Mouse (Mus musculus): Measurements from ENCODE around the gene Taf12.

- TF ChIP-seq RCOR1 (IDR thresholded peaks at IDR 0.05; ENCODE audit: low read depth, low read length) (no peak), CTCF (IDR thresholded peaks at IDR 0.05 in 2 of 3, conservative IDR thresholded peaks at IDR 0.05 in 1 of 3; ENCODE audit: control insufficient read depth in 1 of 3, insufficient read depth in 1 of 3, low read depth in 2 of 3, low read length in 3 of 3, poor library complexity in 1 of 3, severe bottlenecking in 1 of 3) (no peak), NRF1 (IDR thresholded peaks at IDR 0.05; ENCODE audit: insufficient read depth, low read depth, low read length, poor library complexity, severe bottlenecking) (peak; percentile 77)
Observed at GRCm38 (mm10) chr4:132308437-132309139, 34.4 kb downstream of the Taf12 start.

Measured in MEL (cell line).